Mouse (Mus musculus) myocyte (in vitro differentiated cells): ENCODE measurements at regions not wholly inside any gene's neighbourhood (a gene's known extent, or its start where the extent isn't known, plus 50 kb on each side); places are given as distances from the start of the nearest gene placed in this dataset.

Experiments
- CEBPB ChIP-seq: IDR thresholded peaks from 2 replicates; pipeline ENCODE4 v1.6.1; 2011; ENCODE audit warnings: mild to moderate bottlenecking, moderate library complexity; ENCODE audit not compliant: poor library complexity, insufficient read depth, severe bottlenecking
- E2F4 ChIP-seq: IDR thresholded peaks from one replicate; pipeline ENCODE4 v1.6.1; 2011; ENCODE audit warnings: mild to moderate bottlenecking, control low read depth, moderate library complexity; ENCODE audit not compliant: insufficient read depth
- POLR2A ChIP-seq: IDR thresholded peaks from one replicate; pipeline ENCODE4 v1.6.1; 2011; ENCODE audit warnings: low read depth, mild to moderate bottlenecking, control low read depth, moderate library complexity; ENCODE audit not compliant: insufficient read length
- POLR2AphosphoS2 ChIP-seq: IDR thresholded peaks from one replicate; pipeline ENCODE4 v1.6.1; 2011; ENCODE audit warnings: low read depth, control low read depth; ENCODE audit not compliant: insufficient read length
- SRF ChIP-seq: IDR thresholded peaks from one replicate; pipeline ENCODE4 v1.6.1; 2011; ENCODE audit warnings: low read depth; ENCODE audit not compliant: control insufficient read depth, insufficient read length
- TCF12 ChIP-seq: IDR thresholded peaks from one replicate; pipeline ENCODE4 v1.6.1; 2011; ENCODE audit warnings: mild to moderate bottlenecking, control low read depth; ENCODE audit not compliant: poor library complexity, insufficient read depth, severe bottlenecking
- TCF3 ChIP-seq: IDR thresholded peaks from one replicate; pipeline ENCODE4 v1.6.1; 2011; ENCODE audit warnings: low read depth, control low read depth; ENCODE audit not compliant: insufficient read length
- USF1 ChIP-seq: IDR thresholded peaks from one replicate; pipeline ENCODE4 v1.6.1; 2011; ENCODE audit warnings: low read depth, mild to moderate bottlenecking, control low read depth, moderate library complexity

GRCm38 (mm10) chr9:87377921-87378320 lies 122.6 kb upstream of the Cep162 start:
- TF ChIP-seq SRF (no peak), CEBPB (no peak), E2F4 (no peak), USF1 (no peak), POLR2AphosphoS2 (no peak), POLR2A (no peak), TCF3 (no peak), TCF12 (no peak)
